Mouse (Mus musculus) brain, embryonic 18.5 days (tissue): Measurements from ENCODE around the gene Nr2f2.

Source experiments
- DNase-seq: peaks from one replicate; pipeline ENCODE4 v3.0.0-alpha.2; 2012; ENCODE audit warnings: low read depth, low spot score

Gene Nr2f2

DNA sequence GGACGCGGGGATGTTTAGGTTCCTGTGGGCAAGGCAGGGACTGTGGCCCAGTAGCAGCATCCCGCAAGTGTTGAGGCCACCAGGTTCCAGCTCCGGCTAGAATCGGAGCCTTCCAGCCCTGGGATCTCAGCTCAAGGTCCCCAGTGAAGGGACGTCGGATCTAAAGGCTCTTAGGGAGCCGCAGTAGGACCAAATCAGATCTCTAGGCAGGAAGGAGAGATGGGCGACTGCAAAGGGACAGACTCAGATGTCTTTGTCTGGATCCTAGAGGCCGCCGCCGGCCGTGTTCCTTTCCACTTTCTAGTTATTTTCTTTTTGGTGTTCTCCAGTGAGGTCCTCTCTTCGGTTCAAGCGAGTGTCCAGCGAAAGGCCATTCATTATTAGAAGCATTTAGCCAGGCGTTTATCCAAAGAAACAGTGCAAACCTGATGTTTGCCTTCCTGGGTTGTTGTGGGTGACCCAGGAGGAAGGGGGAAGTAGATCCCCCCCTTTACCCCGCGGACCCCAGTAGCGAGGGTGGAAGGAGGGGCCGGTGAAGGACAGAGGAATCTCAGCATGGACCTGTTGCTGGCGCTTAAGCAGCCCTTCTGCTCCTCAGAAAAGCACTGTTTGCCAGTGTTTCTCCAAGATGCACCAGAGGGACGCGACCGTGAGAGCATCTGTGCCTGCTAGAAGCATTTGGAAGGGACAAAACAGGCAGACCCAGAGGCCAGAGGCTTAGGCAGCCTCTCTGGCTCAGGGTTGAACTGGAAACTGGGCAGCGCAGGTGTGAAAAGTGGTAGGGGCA lies 34.3 kb downstream of the Nr2f2 start:
- DNase-seq = no peak

DNA sequence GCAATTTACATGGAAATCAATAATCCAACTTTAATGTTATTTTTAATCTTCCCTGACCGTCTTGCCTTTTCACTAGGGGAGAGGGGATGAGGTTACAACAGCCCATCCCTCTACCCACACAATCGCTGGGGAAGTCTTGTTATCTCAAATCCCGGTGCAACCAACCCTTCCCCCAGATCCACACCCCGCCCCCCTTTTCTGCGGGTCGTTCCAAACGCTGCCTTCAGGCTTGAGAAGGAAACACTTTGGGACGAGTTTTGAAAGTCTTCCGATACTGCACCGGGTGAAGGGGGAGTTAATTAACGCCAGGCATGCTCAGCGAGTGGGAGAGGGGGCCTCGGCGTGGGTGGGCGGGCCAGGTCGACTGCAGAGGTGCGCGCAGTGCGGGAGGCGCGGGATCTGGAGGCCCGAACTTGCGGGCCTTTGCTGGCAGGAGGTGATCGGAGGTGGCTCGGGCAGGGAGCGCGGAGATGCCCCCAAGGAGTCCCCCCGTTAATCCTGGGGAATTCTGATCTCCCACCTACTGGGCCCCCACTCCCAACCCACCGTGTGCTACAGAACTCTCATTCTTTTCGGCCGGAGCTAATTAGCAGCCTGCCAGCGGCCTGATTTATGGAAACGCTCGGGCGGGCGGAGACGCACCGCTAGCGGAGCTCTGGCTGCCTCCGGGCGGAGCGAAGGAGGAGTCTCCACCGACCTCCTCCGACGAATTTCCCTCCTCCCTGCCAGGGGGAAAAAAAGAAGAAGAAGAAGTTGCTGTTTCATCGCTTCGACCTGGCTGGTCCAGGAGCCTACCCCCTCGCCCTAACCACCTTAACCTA lies 35.1 kb downstream of the Nr2f2 start:
- DNase-seq = no peak

DNA sequence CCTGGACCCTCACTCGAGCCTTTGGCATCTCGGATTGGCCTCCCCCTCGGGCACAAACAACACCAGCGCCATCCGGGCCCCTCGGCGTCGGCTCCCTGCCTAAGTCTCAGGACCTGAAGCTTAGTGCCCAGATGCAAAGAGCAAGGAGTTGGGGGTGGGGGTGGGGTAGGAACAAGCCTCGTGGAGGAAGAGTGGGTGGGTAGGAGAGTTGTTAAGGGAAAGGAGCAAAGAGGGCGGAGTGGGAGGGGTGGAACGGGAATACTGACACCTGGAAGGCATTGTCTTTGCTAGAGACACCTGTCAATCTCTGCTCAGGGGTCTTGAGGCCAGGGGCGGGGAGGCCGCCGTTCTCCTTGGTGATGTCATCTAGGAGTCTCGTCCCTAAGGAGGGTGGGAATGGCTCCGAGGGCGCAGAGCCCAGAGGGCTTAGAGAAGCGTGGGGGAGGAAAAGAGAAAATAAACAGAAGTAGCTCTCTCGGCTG lies 35.7 kb downstream of the Nr2f2 start:
- no peak for DNase-seq

DNA sequence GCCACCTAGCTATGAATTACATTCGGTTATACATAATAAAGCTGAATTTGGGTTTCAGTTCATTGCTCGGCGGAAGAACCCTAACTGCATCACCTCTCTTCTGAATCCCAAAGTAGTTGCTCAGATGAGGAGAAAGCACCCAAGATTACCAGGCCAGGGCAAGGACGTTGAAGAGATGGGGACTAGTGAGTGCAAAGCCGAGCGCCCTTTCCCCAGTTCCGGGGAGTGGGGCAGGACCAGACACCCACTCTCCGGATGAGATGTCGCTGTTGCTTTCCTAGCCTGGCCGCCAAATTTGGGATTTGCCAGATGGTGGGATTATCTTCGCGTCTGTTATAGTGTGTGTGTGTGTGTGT lies 36.4 kb downstream of the Nr2f2 start:
- DNase-seq = no peak

DNA sequence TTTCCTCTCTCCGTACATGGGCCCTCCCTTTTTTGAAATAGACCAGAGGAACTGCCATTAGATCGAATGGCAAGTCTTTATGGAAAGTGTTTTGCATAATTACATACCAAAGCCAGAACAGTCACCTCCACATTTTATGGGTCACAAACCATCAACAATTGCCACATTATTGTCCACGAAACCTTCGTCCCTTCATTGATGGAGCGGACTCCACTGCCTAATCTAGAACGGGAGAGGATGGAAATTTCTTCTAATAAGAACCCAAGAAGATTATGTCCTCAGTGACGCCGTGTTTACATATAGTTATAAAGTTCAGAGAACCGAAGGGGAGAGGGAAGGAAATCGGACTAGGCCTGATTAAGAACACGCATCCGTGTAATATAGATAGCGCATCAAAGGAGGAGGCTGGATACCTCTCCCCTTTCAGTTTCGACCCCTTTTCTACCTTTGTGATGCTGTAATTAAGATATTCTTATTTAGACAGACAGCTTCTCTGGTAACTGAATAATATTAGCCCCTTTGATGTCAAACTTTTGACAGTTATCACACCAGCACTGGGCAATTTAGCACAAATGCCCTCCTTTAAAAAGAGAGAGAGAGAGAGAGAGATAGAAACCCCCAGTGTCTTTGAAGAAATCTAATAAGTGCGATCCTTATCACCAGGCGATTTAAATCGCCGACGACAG lies 36.9 kb downstream of the Nr2f2 start:
- no peak for DNase-seq

DNA sequence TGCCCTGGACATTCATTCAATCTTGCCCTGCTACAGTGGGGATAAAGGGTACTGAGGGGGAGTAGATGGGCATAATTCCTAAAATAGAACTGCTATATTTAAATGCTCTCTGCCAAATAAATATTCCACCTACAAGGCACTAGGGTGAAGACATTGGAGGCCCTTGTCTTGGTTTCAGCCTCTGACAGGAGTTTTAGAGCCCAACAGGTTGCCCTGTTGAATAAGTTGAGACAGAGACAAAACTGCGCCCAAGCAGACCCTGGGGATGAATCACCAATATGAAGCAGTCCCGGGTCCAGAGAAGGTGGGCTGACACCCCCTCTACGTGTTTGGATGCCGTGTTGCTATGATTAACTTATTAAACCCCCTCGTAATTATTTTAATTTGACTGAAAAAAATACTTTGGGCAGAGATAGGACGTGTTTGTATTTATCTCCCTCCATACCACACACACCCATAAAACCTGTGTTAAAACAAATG lies 37.5 kb downstream of the Nr2f2 start:
- DNase-seq = no peak

DNA sequence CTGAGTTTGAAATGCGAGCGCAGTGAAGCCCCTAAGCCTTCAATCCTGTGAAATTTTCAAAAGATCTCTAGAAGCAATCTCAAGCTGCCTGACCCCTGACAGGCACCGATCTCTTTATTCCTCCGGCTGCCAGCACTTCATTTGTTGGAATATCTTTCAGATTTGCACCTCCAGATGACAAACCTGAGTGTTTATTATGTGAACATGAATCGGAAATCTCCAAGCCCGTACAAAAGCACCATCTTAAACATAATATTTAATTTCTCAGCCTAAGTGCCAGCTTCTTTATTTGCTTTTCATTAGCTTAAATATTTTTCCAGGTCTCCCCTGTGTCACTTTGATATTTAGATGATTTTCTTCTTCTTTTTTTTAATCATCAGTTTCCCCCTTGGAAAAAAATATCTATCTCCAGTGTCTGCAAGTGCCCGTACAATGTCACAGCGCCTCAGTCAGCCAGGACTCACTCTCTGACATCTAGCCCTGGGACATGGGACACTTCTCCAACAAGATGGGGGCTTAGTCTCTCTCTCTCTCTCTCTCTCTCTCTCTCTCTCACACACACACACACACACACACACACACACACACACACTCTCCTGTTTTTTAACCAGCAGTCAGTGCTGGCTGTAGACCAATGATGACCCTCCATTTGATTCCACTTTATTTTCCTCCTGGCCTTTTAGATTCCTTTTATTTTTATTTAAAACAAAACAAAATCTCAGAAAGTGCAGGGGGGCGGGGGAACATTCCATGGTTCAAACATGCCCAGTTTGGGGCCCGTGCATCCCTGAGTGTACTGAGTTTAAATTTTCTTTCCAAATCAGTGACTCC lies 38.1 kb downstream of the Nr2f2 start:
- no peak for DNase-seq

DNA sequence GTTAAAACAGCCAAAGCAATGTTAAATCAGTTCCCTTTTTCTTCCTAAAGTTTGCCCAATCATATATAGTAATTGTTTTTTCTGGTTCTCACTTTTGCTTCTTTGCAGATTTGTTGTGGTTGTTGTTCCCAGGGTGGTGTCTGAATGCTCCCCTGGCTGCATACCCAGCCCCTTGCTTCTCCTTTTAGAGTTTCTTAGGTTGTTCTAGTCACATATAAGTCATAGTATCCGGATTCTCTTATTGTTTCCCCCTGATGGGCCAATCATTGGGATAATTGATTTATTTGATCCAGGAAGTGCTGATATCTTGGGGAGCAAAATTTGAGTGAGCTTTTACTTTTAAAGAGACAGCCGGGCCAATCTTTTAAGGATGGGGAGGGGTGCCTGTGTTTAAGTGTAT lies 39.3 kb downstream of the Nr2f2 start:
- DNase-seq = no peak

DNA sequence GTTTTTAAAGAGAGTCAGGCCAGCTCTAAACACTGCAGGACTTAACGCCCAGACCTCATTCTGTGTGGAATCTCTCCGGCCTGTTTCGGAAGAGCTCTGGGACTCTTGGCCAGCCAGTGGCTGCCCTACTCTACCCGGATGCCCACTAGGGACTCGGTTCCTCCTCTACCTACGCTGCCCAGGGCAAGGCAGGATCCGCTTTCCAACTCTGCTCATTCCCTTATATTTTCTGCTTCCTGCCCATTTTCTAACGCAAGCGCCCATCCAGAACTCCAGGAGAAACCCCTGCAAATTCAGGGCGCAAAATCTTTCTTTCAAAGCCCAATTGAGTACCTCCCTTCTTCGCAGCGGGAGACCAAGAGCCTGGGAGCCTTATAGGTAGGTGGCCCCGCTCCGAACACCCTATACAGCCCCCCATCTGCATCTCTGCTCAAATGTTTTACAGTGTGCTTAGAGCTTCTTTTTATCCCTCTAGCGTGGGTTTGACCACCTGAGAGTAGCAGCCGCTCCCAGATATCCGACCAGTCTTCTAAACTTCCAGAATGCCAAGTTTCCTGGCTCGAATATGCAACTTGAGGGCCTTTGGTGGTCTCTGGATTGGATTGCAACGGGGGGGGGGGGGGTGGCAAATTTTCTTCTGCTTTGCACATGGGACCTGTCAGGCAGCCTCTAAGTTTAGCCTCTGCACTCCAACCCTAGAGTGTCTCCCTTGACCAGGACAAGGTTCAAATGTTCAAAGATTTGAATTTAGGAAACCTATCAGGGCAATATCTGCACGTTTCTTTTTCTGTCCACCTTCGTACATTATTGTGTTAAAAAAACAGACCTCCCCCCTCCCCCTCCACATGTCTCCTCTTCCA lies 40.1 kb downstream of the Nr2f2 start:
- no peak for DNase-seq

DNA sequence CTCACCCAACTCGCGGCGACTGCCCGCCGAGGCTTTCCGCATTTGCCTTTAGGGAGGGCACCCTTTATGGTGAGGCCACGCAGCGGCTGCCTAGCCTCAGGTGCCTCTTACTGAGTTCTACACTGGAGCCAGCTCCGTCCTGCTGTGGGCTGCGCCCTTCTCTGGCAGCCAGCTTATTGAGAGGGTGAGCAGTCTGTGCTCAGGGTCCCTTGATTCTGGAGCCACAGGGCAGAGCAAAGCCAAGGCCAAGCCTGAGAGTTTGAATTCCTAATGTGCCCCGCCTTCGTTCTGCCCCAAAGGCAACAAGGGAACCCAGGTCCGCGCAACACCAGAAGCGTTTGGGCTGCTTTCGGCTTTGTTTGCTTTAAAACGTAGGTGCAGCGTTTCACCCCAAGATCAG lies 41.2 kb downstream of the Nr2f2 start:
- DNase-seq = no peak

DNA sequence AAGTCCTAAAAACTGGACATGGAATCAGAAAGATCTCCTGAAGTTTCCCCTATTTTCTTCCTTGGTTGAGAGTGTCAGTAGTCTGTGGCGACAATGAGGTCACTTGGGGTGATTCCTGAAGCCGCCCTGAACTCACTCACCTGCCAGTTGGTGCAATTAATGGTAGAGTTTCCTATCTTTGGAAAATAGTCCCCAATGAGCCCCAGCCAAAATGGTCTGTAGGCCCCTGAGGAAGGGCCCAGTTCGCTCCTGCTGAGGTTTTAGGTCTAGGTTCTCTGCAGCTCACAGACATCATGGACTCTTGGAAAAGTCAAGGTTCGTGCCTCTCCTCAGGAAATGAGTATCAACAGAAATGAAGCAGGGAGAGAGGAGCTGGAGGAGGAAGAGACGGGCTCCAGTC lies 42.0 kb downstream of the Nr2f2 start:
- DNase-seq = no peak

DNA sequence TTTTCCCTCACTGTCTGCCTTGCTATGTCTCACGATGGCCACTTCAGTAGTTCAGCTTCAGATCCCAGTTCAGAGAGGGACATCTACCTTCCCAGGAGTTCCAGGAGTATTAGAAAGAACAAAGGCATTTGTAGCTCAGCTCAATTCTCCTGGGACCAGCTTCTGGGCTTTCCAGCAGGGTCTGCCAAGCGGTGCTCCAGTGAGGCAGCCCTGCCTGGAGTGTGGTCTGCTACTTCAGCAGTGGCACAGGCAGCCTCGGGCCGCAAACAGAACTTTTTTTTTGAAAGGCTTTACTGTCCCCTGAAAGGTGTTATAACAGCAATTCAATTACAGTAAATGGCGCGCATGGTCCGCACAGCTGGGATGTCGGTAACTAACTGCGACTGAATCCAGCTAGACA lies 42.5 kb downstream of the Nr2f2 start:
- DNase-seq = no peak

DNA sequence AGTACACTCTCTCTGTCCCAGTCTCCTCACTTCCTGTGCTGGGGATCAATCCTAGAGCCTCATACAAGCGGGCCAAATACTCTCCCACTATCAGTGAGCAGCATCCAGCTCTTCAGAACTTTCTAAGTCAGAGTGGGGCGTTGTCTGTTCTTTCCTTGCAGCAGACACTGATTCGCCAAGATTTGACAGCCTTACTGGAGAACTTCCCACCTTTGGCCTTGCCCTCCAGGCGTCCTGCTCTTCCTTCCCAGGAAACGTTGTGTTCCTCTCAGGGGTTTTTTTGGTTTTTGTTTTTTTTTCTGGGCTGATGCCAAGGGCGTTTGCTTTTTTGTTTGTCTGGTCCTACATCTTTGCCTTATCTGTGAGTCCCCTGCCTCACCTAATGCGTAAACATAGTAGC lies 60.8 kb downstream of the Nr2f2 start:
- DNase-seq = no peak

DNA sequence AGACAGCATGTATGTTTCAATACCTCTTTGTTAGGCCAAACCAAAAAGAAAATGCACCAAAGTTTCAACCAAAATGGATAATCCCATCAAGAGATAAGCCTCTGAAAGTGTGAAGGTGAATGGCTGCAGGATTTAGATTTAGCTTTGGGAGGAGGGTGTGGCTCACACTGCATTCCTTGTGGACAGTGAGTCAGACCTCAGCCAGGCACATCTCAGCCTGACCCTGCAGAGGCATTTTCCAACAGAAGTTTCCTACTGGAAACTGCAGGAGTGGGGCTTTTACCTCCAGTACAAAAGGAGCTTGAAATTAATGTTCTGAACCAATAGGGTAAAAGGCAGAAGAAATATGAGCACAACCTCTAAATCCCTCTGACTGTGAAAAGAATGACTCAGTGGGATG lies 62.1 kb downstream of the Nr2f2 start:
- DNase-seq = no peak
